Comparison of ENCODE assay signal across 8 mouse cellular contexts in the genomic region with DNA sequence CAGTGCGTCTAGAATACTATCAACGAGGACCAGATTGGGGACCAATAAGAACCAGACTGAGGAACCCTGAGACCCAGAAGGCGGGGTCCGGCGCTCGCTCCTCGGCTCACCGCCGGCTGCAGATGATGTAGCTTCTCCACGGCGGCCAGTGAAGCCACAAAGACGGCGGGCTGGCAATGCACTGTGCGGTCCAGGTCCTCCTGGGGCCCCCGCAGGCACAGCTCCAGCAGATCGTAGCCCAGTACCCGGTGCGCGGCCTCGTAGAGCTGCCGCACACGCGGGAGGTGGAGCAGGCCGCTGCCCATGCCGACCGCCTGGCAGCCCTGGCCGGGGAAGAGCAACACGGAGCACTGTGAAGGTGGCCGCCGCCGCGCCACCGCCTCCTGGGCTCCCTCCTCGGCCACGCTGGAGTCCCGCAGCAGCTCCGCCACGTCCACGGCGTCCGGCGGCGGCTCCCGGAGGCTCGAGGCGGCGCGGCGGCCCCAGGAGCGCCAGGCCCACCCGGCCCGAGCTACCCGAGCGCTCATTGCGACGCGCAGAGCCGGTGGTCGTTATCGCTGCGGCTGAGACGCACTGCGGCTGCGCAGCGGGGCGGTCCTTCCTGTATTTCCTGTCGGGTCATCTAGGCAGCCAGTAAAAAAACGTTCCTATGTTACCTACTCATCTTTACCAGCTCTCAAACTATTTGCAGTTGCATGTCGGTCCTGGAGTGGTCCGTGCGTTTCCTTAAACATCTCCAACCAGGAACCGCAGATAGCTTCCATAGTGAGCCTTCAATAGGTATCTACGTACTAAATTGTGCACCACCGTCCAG. TPM values are rescaled to one million over a fixed set of nuclear protein-coding genes. Genes with fewer than 3 reads are reported as not detected.
A peak's percentile ranks its signal among the peaks of the same experiment; 100 is the strongest.
DNase-seq lines count a peak whose midpoint lies in the region; ATAC-seq lines count a peak whose summit lies in the region.

No protein-coding gene starts in this region.

- no peaks in the 10 kb centered on the region for H3K27me3 ChIP-seq in hindbrain, embryonic 15.5 days

- H3K4me1 ChIP-seq in hindbrain, embryonic 15.5 days (replicated peaks), result peaks cover 23% of the 10 kb centered on the region

- peak; percentile 86 for DNase-seq in T-cell, adult 2 months (ENCODE audit: low spot score)
- peak; percentile 86 to 89 for DNase-seq in cerebellum, postnatal 36 days
- DNase-seq in frontal cortex, postnatal 36 days (ENCODE audit: low spot score in 2 of 2), result peak; percentile 84 to 89
- peak; percentile 81 to 86 for DNase-seq in layer of hippocampus, postnatal 36 days
- DNase-seq in lung, postnatal 25 days (ENCODE audit: low spot score), result peak; percentile 87
- DNase-seq in retina, adult 2 months (ENCODE audit: low read depth, low spot score), result peak; percentile 70
- peak; percentile 91 for DNase-seq in thymus, postnatal 25 days

- H3K4me3 ChIP-seq in hindbrain, embryonic 15.5 days, result peak overlapping the region; percentile 87

- no peaks in the 10 kb centered on the region for H3K9me3 ChIP-seq in hindbrain, embryonic 15.5 days

- H3K36me3 ChIP-seq in hindbrain, embryonic 15.5 days, result peaks cover 6% of the 10 kb centered on the region; the same call in 1 of the 2 replicates

- peak overlapping the region; percentile 89 for H3K4me2 ChIP-seq in hindbrain, embryonic 15.5 days

- H3K9ac ChIP-seq in hindbrain, embryonic 15.5 days, result peak overlapping the region; percentile 96

- ATAC-seq in hindbrain, embryonic 15.5 days (ENCODE audit: low FRiP score, low read depth), result peak; percentile 91

- peak overlapping the region; percentile 94 for H3K27ac ChIP-seq in hindbrain, embryonic 15.5 days (replicated peaks)

- under 1% methylated on average over 72 of the region's 74 CpGs for WGBS in hindbrain, embryonic 15.5 days

RNA-seq across cellular contexts. Expression of a gene that starts 8.0 kb away (rescaled TPM):
- polyA plus RNA-seq in hindbrain, embryonic 15.5 days (2015; fragmentation: Nextera tagmentation; extraction: Ambion mirVana), result 11.7 and 14.2 TPM in 2 replicates
- 1 to 10 TPM; 3.9 to 4.4 TPM for total RNA-seq in layer of hippocampus, postnatal 36 days (2021)

RNA-seq across cellular contexts. Expression of a gene that starts 8.2 kb away (rescaled TPM):
- polyA plus RNA-seq in hindbrain, embryonic 15.5 days (2015; fragmentation: Nextera tagmentation; extraction: Ambion mirVana), result 30.8 and 33.1 TPM in 2 replicates
- 10 to 100 TPM; 24.0 to 25.0 TPM for total RNA-seq in layer of hippocampus, postnatal 36 days (2021)

RNA-seq across cellular contexts. Expression of a gene that starts 28.7 kb away (rescaled TPM):
- 0.72 and 1.3 TPM in 2 replicates for polyA plus RNA-seq in hindbrain, embryonic 15.5 days (2015; fragmentation: Nextera tagmentation; extraction: Ambion mirVana)
- total RNA-seq in layer of hippocampus, postnatal 36 days (2021), result under 1 TPM in 1 of 2 experiments, not detected in 1; 0.37 TPM

RNA-seq across cellular contexts. Expression of a gene that starts 39.6 kb away (rescaled TPM):
- polyA plus RNA-seq in hindbrain, embryonic 15.5 days (2015; fragmentation: Nextera tagmentation; extraction: Ambion mirVana), result 45.3 and 46.3 TPM in 2 replicates
- total RNA-seq in layer of hippocampus, postnatal 36 days (2021), result 10 to 100 TPM; 11.6 to 12.8 TPM

RNA-seq across cellular contexts. Expression of a gene that starts 44.7 kb away (rescaled TPM):
- polyA plus RNA-seq in hindbrain, embryonic 15.5 days (2015; fragmentation: Nextera tagmentation; extraction: Ambion mirVana), result 108 and 122 TPM in 2 replicates
- 10 to 100 TPM; 33.8 to 38.1 TPM for total RNA-seq in layer of hippocampus, postnatal 36 days (2021)

Comparison
In these comparisons a context has a peak if more than half of its experiments do, and no peak if none do; other contexts are left out.
1. Peak in every context shown above with its lines: DNase-seq, ATAC-seq, H3K4me3 ChIP-seq and H3K27ac ChIP-seq.